Mouse (Mus musculus) heart, embryonic 12.5 days (tissue): ENCODE data around the gene Kmt2c. TPM values are rescaled to one million over a fixed set of nuclear protein-coding genes. Genes with fewer than 3 reads are reported as not detected.
A peak's percentile ranks its signal among the peaks of the same experiment; 100 is the strongest.
"Not testable (repeated sequence)": the region's sequence is repeated elsewhere in the genome, so short reads cannot be mapped to it uniquely, and the experiment has no call there.

Source experiments
- ATAC-seq: fragments of 200-750 bp; cut with Nextera tagmentation; 2 replicates; pipeline ENCODE4 v1.8.0; 2017; ENCODE audit warnings: moderate TSS enrichment, moderate library complexity; ENCODE audit not compliant: insufficient number of reproducible peaks, low FRiP score
- H3K27ac ChIP-seq: fragments of 300-500 bp; sonication (generic); 2 replicates; pipeline ENCODE4 v1.5.1; 2016; ENCODE audit warnings: mild to moderate bottlenecking, moderate library complexity; ENCODE audit not compliant: poor library complexity, severe bottlenecking
- H3K27me3 ChIP-seq: fragments of 300-500 bp; sonication (generic); replicated peaks from 2 replicates; pipeline ENCODE4 v1.6.1; 2016; ENCODE audit warnings: mild to moderate bottlenecking, moderate library complexity
- H3K36me3 ChIP-seq: fragments of 300-500 bp; sonication (generic); 2 replicates; pipeline ENCODE4 v1.6.1; 2016; ENCODE audit warnings: mild to moderate bottlenecking, moderate library complexity
- H3K4me1 ChIP-seq: fragments of 300-500 bp; sonication (generic); replicated peaks from 2 replicates; pipeline ENCODE4 v1.6.1; 2016; ENCODE audit warnings: mild to moderate bottlenecking
- H3K4me2 ChIP-seq: fragments of 300-500 bp; sonication (generic); 2 replicates; pipeline ENCODE4 v1.6.1; 2016; ENCODE audit warnings: mild to moderate bottlenecking, moderate library complexity
- H3K4me3 ChIP-seq: fragments of 300-500 bp; sonication (generic); 2 replicates; pipeline ENCODE4 v1.5.1; 2016; ENCODE audit warnings: mild to moderate bottlenecking
- H3K9ac ChIP-seq: fragments of 300-500 bp; sonication (generic); 2 replicates; pipeline ENCODE4 v1.6.1; 2016; ENCODE audit warnings: mild to moderate bottlenecking, moderate library complexity
- H3K9me3 ChIP-seq: fragments of 300-500 bp; sonication (generic); replicated peaks from 2 replicates; pipeline ENCODE4 v1.6.1; 2016; ENCODE audit warnings: mild to moderate bottlenecking, moderate library complexity
- WGBS: fragments of 180-500 bp; shearing (Covaris S2); methylation state at CpG from one replicate; pipeline ENCODE4 v1.1.7; 2016; 5-methylcytosine and 5-hydroxymethylcytosine counted together
- polyA plus RNA-seq: library from polyadenylated mRNA; unstranded; fragments of >200 nt; fragmentation: Nextera tagmentation; extraction: Ambion mirVana; gene quantifications from 2 replicates; pipeline ENCODE4 v1.2.1, GENCODE M21; 2016

Kmt2c gene
- polyA plus RNA-seq, 1 experiment from 2014 or later = 12.3 TPM

GRCm38 (mm10) chr5:25472070-25472469 lies 26.5 kb downstream of the Kmt2c start:
- peak overlapping the region; percentile 66 for H3K4me2 ChIP-seq
- H3K4me3 ChIP-seq = peak overlapping the region; percentile 56
- H3K27ac ChIP-seq = 0 out of 2 replicates have a peak overlapping the region, but pooled peaks have one; percentile 18
- H3K4me1 ChIP-seq = peaks cover 8% of the 10 kb centered on the region; the same call in 1 of the 2 replicates
- no peaks in the 10 kb centered on the region for H3K27me3 ChIP-seq
- H3K9me3 ChIP-seq = no peaks in the 10 kb centered on the region
- H3K36me3 ChIP-seq = no peaks in the 10 kb centered on the region
- WGBS = 6% methylated on average over 6 of the region's 6 CpGs
- peak overlapping the region; percentile 72 for H3K9ac ChIP-seq
- ATAC-seq = no peak

GRCm38 (mm10) chr5:25461956-25462355 lies 36.6 kb downstream of the Kmt2c start:
- Histone ChIP-seq H3K4me2 (no peak overlapping the region), H3K4me3 (no peak overlapping the region), H3K27ac (no peak overlapping the region), H3K9me3 (no peaks in the 10 kb centered on the region), H3K9ac (no peak overlapping the region), H3K4me1 (peaks cover 19% of the 10 kb centered on the region), H3K36me3 (peaks cover 7% of the 10 kb centered on the region; the same call in 1 of the 2 replicates), H3K27me3 (no peaks in the 10 kb centered on the region)
- ATAC-seq = no peak
- WGBS = 78% methylated on average over 1 of the region's 1 CpGs

GRCm38 (mm10) chr5:25455432-25455831 lies 43.2 kb downstream of the Kmt2c start:
- not testable (repeated sequence) for H3K9me3 ChIP-seq, ATAC-seq, H3K4me3 ChIP-seq, H3K27ac ChIP-seq, H3K36me3 ChIP-seq, H3K27me3 ChIP-seq, H3K4me2 ChIP-seq, H3K9ac ChIP-seq
- H3K4me1 ChIP-seq = peaks cover 20% of the 10 kb centered on the region

GRCm38 (mm10) chr5:25452691-25453090 lies 45.9 kb downstream of the Kmt2c start:
- WGBS = 47% methylated on average over 2 of the region's 2 CpGs
- no peaks in the 10 kb centered on the region for H3K36me3 ChIP-seq
- no peak overlapping the region for H3K27ac ChIP-seq
- ATAC-seq = no peak
- H3K4me1 ChIP-seq = peaks cover 21% of the 10 kb centered on the region
- H3K4me3 ChIP-seq = no peak overlapping the region
- H3K9ac ChIP-seq = no peak overlapping the region
- no peaks in the 10 kb centered on the region for H3K9me3 ChIP-seq
- no peaks in the 10 kb centered on the region for H3K27me3 ChIP-seq
- no peak overlapping the region for H3K4me2 ChIP-seq

GRCm38 (mm10) chr5:25437508-25437907 lies 61.1 kb downstream of the Kmt2c start:
- H3K4me3 ChIP-seq = no peak overlapping the region
- no peaks in the 10 kb centered on the region for H3K9me3 ChIP-seq
- no peaks in the 10 kb centered on the region for H3K4me1 ChIP-seq
- H3K27me3 ChIP-seq = no peaks in the 10 kb centered on the region
- H3K36me3 ChIP-seq = no peaks in the 10 kb centered on the region
- H3K27ac ChIP-seq = no peak overlapping the region
- no peak overlapping the region for H3K9ac ChIP-seq
- H3K4me2 ChIP-seq = no peak overlapping the region
- ATAC-seq = no peak
- WGBS = 86% methylated on average over 1 of the region's 1 CpGs

GRCm38 (mm10) chr5:25436081-25436480 lies 62.5 kb downstream of the Kmt2c start:
- no peaks in the 10 kb centered on the region for H3K36me3 ChIP-seq
- no peaks in the 10 kb centered on the region for H3K9me3 ChIP-seq
- H3K27ac ChIP-seq = no peak overlapping the region
- H3K9ac ChIP-seq = no peak overlapping the region
- 38% methylated on average over 3 of the region's 3 CpGs for WGBS
- H3K4me2 ChIP-seq = no peak overlapping the region
- ATAC-seq = no peak
- H3K27me3 ChIP-seq = no peaks in the 10 kb centered on the region
- H3K4me3 ChIP-seq = no peak overlapping the region
- H3K4me1 ChIP-seq = no peaks in the 10 kb centered on the region

- Histone ChIP-seq H3K9ac (no peak overlapping the region), H3K4me1 (0 out of 2 replicates have a peak, but pooled peaks cover 5% of the 10 kb centered on the region), H3K36me3 (no peaks in the 10 kb centered on the region), H3K9me3 (no peaks in the 10 kb centered on the region), H3K27ac (no peak overlapping the region), H3K4me3 (no peak overlapping the region), H3K4me2 (no peak overlapping the region), H3K27me3 (no peaks in the 10 kb centered on the region)
- no peak for ATAC-seq
- 78% methylated on average over 1 of the region's 1 CpGs for WGBS
These were observed 76.0 kb downstream of the Kmt2c start for GRCm38 (mm10) chr5:25422576-25422975.

- no peak overlapping the region for H3K4me3 ChIP-seq
- no peaks in the 10 kb centered on the region for H3K9me3 ChIP-seq
- H3K36me3 ChIP-seq = no peaks in the 10 kb centered on the region
- 0 out of 2 replicates have a peak, but pooled peaks cover 5% of the 10 kb centered on the region for H3K4me1 ChIP-seq
- no peak overlapping the region for H3K4me2 ChIP-seq
- no peak for ATAC-seq
- no peaks in the 10 kb centered on the region for H3K27me3 ChIP-seq
- no peak overlapping the region for H3K9ac ChIP-seq
- 31% methylated on average over 3 of the region's 3 CpGs for WGBS
- no peak overlapping the region for H3K27ac ChIP-seq
These were observed 78.0 kb downstream of the Kmt2c start for GRCm38 (mm10) chr5:25420601-25421000.

GRCm38 (mm10) chr5:25415382-25415781 lies 83.2 kb downstream of the Kmt2c start:
- no peak overlapping the region for H3K4me2 ChIP-seq
- 0 out of 2 replicates have a peak, but pooled peaks cover 5% of the 10 kb centered on the region for H3K4me1 ChIP-seq
- H3K9ac ChIP-seq = no peak overlapping the region
- no peak overlapping the region for H3K27ac ChIP-seq
- no peaks in the 10 kb centered on the region for H3K27me3 ChIP-seq
- no peaks in the 10 kb centered on the region for H3K9me3 ChIP-seq
- H3K36me3 ChIP-seq = peaks cover 5% of the 10 kb centered on the region
- no peak overlapping the region for H3K4me3 ChIP-seq
- no peak for ATAC-seq

- no peaks in the 10 kb centered on the region for H3K27me3 ChIP-seq
- 82% methylated on average over 2 of the region's 2 CpGs for WGBS
- H3K4me1 ChIP-seq = no peaks in the 10 kb centered on the region
- H3K4me2 ChIP-seq = no peak overlapping the region
- no peaks in the 10 kb centered on the region for H3K9me3 ChIP-seq
- no peak overlapping the region for H3K4me3 ChIP-seq
- H3K27ac ChIP-seq = no peak overlapping the region
- H3K9ac ChIP-seq = no peak overlapping the region
- ATAC-seq = no peak
- H3K36me3 ChIP-seq = peaks cover 19% of the 10 kb centered on the region
These were observed 101.9 kb downstream of the Kmt2c start for GRCm38 (mm10) chr5:25396727-25397126.

GRCm38 (mm10) chr5:25392655-25393054 lies 105.9 kb downstream of the Kmt2c start:
- Histone ChIP-seq H3K4me3 (no peak overlapping the region), H3K4me2 (no peak overlapping the region), H3K27ac (no peak overlapping the region), H3K9ac (no peak overlapping the region), H3K9me3 (no peaks in the 10 kb centered on the region), H3K27me3 (no peaks in the 10 kb centered on the region), H3K36me3 (peaks cover 6% of the 10 kb centered on the region), H3K4me1 (no peaks in the 10 kb centered on the region)
- ATAC-seq = no peak
- WGBS = 71% methylated on average over 2 of the region's 2 CpGs

- peaks cover 9% of the 10 kb centered on the region for H3K4me1 ChIP-seq
- no peak overlapping the region for H3K9ac ChIP-seq
- H3K4me2 ChIP-seq = no peak overlapping the region
- no peak for ATAC-seq
- H3K27ac ChIP-seq = no peak overlapping the region
- peaks cover 5% of the 10 kb centered on the region; the same call in 1 of the 2 replicates for H3K36me3 ChIP-seq
- WGBS = 75% methylated on average over 11 of the region's 11 CpGs
- no peaks in the 10 kb centered on the region for H3K27me3 ChIP-seq
- H3K4me3 ChIP-seq = no peak overlapping the region
- no peaks in the 10 kb centered on the region for H3K9me3 ChIP-seq
These were observed 115.0 kb downstream of the Kmt2c start for GRCm38 (mm10) chr5:25383581-25383980.
